Mouse (Mus musculus) kidney, adult 9 months (tissue): ENCODE measurements at regions not wholly inside any gene's neighbourhood (a gene's known extent, or its start where the extent isn't known, plus 50 kb on each side); places are given as distances from the start of the nearest gene placed in this dataset.

Experiments used
- DNase-seq: peaks from one replicate; pipeline ENCODE4 v3.0.0; 2022

DNA sequence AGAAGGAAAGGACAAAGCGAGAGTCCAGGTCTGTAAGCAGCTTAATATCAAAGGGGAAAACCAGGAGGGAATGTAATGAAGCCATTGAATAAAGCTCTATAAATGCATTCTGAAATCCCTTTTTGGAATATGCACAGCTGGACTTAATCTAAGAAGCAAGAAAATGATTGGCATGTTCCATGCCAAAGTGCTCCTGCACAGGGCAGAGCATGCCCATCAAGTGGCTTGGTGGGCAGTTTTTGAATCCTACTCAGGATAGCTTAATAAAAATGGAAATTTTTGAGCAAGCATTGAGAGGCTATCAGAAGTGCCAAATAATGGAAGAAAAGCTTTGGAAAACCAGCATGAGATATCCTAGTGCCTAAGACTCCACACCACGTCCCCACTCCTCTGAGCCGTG, 466.1 kb downstream of the Epm2a start:
- DNase-seq: no peak

DNA sequence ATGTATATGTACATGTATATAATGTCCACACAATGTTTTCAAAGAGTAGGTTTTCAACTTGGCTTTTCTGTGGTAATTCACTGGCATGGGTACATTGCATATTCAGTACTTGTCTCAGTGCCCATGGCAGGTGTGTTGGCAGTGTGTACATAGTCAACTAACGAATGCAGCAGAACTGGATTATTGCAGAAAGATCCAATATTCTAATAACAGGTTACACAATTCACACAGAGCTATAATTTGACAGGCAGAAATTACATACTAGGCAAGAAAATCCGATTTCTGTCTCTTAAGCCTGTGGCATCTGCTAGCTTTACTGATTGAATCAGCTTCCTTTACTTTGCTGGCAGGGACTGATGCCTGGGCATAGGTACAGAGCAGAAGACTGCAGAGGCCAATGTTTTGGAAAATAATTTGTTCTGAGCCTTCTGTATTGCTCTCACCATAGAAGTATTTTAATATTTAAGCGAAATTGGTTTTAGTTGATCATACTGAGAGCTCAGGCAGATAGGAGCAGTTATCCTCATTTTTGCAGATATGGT, 479.3 kb downstream of the Epm2a start:
- DNase-seq: no peak

DNA sequence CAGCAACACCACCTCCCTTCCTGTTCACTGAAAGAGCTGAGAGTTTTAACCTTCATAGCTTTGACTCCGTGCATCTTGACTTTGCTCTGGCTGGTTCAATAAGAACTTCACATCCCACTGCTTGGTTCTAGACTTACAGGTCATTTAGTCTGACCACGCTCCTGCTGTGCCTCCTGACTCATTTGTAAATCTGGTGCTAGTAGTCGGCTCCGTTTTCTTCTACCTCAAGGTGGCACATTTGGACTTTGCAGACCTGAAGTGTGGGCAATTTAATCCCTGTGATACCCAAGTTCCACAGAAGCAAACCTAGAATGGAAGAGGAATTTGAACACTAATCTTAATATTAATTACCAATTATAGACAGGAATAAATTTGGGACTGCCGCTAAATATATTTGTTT, 497.9 kb downstream of the Epm2a start:
- peak; percentile 1 for DNase-seq

GRCm38 (mm10) chr10:11841494-11841893, 498.3 kb downstream of the Epm2a start:
- DNase-seq: no peak

DNA sequence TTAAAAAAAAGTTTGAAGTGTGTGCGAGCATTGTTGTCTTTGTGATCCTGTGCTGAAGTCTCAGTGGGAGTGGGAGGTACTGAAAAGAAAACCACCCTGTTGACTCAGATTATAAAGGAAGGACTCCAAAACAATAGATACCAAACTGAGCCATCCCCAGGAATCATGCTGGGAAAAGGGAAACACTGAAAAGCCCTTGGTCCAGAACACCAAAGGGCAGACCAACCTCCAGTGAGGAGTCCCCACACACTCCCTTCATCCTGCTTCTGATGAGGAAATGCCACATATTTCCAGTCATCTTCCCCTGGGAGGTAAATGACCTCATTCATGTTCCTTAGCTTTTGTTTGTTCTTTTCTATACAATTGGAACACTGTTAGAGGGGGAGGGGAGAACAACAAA, 502.9 kb downstream of the Epm2a start:
- no peak for DNase-seq

- DNase-seq: peak; percentile 9
Observed at GRCm38 (mm10) chr10:11875145-11876131, 532.2 kb downstream of the Epm2a start.

DNA sequence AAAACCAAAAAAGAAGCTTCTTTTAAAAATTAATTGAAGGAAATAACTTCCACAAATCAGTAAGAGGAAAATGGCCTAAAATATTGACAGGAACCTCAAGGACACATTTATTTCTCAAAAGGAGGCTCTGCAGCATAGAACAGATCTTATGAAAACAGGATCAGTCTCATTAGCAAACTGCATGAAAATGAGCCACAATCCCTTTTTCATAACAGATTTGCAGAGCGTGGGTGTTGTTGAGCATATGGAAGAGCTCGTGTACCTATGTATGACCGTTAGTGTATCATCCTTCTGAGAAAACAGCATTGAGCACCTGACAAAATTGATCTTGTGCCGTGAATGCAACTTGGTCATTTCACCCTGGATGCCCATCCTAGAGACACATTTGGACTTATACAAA, 543.0 kb downstream of the Epm2a start:
- no peak for DNase-seq

DNA sequence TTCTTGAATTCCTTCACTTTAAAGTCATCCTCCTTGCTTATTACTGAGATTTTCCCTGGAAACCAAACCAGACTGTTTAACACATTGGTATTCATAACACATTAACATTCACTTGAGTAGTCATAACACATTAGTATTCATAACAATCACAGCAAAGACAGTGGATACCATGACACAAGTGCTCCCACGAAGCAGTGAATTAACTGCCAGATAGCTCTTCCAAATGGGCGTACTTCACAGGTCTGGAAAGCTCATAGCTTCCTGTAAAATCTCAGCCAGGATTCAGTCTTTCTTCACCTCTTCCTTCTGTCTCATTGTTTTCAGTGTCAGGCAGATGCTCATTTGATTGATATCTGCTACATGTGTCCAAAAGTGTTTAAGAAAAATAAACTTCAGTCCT, 545.7 kb downstream of the Epm2a start:
- DNase-seq: no peak

GRCm38 (mm10) chr10:11922132-11922531, 578.9 kb downstream of the Epm2a start:
- no peak for DNase-seq

DNA sequence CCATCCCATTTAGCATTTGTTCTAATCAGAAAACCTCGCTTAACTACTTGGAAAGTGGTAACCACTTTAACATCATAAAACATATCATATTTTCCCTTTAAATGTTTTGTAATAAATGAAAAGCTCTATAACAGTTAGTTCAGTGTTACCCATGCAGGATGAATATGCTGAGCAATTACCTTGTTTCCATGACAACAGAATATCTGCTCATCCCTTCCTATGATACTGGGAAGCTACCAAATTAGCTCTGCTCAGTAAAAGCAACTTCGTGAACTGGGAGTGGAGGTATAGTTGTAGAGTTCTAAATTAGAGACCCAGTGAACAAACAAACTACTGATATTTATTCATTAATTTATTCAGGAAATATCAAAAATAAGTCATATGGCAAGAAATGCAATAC, 595.0 kb downstream of the Epm2a start:
- no peak for DNase-seq

DNA sequence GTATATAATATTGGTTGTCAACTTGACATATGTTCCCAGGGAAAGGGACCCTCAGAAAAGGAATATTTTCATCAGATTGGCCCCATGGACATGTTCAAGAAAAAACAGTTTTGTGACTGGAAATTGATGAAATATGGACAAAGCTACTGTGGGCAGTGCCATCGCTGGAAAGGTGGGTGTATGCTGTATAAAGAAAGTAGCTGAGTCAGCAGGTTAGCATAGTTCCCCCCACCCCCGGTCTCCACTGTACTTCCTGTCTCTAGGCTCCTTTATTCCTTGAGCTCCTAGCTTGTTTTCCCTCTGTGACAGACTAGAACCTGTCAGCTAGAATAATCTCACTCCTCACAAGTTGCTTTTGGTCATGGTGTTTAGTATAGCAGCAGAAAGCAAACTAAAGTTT, 599.6 kb downstream of the Epm2a start:
- DNase-seq: no peak

DNA sequence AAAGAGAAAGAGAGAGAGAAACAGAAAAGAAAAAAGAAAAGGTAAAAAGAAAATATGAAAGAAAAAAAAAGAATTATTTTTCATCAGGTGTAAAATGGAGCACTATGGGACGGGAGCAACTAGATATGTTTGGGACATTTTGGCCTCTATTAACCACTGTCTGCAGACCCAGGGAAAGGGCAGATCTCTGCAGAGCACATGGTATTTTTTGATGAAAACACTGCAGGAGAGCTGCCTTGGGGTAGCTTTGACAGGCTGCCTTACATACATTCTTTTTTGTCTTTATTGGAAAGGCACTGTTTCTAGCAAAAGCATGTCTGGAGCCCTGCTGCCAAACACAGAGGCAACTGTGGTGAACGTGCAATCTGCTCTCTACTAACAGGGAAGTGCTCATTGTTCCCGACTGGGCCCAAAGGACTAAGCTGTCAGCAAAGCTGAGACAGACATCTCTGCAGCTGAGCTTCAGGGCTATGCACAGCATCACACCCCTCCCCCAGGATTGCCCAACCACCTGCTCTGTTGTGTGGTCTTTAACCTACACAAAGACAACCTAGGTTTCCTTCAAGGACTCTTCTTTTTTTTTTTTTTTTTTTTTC, 617.2 kb downstream of the Epm2a start:
- DNase-seq: no peak

DNA sequence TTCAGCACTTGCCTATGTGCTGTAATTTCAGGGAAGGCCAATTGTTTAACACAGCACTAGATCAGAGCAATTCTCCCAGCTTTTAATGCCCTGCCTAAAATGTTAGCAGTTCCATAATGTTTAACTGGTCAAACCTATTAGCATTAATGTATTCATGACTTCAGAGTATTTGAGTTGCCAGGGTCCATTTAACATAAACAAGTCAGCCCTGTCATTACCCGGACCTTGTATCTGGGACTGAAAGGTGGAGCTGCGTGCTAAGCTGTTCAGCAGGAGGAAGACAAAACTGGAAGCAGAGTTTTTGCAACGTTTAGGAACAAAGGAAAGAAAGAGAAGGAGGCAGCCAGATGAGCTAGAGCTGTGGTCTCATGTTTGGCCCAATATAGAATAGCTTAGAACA, 661.8 kb downstream of the Epm2a start:
- peak; percentile 9 for DNase-seq

- no peak for DNase-seq
Observed at GRCm38 (mm10) chr10:12005889-12006288, 662.7 kb downstream of the Epm2a start.

DNA sequence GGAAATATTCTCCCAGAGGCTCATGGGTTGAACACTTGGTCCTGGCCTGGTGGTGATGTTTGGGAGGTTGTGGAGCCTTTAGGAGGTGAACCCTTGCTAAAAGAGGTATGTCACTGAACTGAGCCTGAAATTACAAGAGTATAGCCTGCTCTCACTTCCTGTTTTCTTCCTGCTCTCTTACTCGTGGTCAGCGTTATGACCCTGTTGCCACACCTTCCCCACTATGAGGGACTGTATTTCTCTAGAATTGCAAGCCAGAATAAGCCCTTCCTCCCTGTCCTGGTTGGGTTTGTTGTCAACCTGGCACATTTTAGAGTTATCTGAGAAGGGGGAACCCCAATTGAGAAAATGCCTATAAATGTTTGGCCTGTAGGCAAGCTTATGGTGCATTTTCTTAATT, 674.1 kb downstream of the Epm2a start:
- DNase-seq: no peak

DNA sequence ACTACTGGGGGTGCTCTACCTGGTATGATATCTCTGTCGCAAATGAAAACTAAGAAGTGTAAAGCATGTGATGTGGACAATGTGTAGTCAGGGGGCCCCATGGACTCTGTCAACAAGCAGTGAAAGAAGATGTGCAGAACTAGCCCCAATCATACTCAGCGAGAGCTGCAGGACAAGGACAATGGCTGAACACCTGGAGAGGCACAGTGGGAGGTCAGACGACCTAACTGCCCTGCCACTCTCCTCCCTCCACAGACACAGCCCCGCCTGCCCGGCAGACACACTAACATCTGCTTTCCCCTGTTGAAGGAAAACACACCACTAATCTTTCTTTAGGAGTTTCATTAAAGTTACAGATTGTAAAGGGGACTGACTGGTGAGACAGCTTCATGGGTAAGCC, 675.1 kb downstream of the Epm2a start:
- no peak for DNase-seq

DNA sequence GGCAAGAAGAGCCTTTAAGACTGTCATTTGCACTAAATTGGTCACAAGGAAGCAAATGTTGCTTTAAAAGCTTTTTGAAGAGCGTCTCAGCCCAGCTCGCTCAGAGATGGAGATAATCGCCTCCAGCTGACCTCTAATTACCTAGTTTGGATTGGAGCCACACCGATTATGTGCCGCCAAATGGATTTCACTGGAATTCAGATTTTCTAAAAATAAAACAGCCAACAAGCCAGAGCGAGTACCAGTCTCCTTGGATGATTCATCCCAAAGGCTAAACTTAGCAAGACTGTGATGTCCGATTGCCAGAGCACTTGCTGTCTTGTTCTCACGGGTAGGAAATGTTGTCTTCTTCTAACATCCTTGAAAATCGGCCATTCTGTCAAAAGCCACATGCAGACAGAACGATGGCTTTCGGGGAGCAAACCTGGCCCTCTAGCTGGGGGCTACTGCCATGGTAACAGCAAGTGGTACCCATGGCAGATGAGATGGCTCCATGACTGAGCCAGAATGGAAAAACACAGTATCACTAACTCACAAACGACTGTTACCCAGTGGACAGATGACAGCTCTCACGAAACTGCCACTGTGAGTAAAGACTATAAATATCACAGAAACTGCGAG, 676.1 kb downstream of the Epm2a start:
- no peak for DNase-seq

GRCm38 (mm10) chr10:12020576-12020975, 677.4 kb downstream of the Epm2a start:
- no peak for DNase-seq

DNA sequence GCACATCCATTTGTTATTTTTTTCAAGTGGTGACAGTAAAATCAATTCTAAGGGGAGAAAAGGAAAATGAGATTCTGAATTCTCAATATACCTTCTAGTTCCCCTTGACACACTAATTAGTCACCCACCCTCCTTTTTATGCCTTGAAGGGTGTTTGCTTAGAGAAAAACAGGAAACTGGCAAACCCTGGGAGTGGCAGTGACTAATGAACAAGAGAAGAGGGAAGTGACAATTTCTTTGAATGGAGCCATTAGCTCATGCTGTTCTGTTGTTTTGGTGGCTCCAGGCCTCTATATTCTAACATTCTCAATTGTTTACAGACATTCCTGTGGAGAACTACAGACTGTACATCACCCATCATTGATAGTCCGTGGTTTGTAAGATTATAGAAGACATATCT, 692.0 kb downstream of the Epm2a start:
- DNase-seq: no peak

DNA sequence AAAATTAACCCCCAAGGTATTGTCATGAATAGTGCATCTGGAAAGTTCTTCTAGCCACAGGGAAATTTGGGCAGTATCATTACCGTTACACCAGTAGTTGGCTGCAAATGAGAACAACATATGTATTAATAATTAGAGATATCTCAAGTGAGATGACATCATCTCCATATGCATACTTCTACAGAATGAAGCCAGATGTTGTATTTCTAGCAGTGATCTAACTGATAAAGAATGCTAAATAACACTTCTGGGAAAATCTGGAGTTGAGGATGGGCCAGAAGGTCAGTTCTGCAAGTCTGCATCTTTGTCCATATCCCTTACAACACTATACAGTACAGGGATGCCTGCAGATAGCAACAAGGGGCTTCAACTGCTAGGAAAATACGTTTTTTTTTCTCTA, 702.7 kb downstream of the Epm2a start:
- no peak for DNase-seq

GRCm38 (mm10) chr10:12059728-12060127, 716.5 kb downstream of the Epm2a start:
- DNase-seq: no peak

DNA sequence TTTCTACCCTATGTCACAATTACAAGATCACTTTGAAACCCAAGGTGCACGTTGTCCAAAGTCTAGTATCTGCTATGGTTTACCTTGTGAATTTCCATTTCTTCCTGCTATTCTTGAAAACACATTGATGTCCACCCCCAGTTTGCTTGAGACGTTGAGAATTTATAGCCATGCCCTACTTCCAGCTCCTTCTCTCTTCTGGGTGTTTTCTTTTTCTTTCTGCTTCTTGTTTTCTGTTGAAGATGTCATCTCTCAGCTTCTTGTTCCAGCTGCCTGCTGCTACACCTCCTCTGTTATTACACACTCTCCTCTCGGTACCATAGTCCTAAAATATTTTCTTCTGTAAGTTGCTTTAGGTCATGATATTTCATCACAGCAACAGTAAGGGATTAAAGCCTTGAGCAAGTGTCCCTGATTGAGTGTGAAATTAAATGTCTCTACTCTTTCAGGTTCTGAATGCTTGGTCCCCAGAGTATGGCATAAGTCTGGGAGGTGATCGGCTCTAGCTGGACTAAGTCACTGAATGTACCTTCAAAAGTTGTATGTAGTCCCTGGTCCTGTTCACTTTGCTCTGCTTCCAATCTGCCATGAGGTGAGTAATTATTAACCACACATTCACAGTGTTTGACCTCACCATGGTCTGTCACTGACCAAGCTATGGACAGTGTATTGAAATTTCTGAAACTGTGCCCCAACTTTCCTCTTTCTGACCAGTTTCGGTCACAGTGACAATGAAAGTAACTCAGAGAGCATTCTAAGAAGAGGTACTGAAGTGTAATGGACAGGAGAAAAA, 718.1 kb downstream of the Epm2a start:
- no peak for DNase-seq

- DNase-seq: no peak
Observed at GRCm38 (mm10) chr10:12062302-12062701, 719.1 kb downstream of the Epm2a start.
